Mouse (Mus musculus) myocyte (in vitro differentiated cells): ENCODE measurements at regions not wholly inside any gene's neighbourhood (a gene's known extent, or its start where the extent isn't known, plus 50 kb on each side); places are given as distances from the start of the nearest gene placed in this dataset.

Source experiments
- H3K27me3 ChIP-seq: one replicate; pipeline ENCODE4 v1.6.1; 2011; ENCODE audit not compliant: control insufficient read depth, insufficient read depth, insufficient read length
- H3K36me3 ChIP-seq: one replicate; pipeline ENCODE4 v1.6.1; 2011; ENCODE audit not compliant: control insufficient read depth, insufficient read depth
- H3K4me2 ChIP-seq: one replicate; pipeline ENCODE4 v1.6.1; 2011; ENCODE audit warnings: low read depth, control low read depth
- H3K4me3 ChIP-seq: one replicate; pipeline ENCODE4 v1.5.1; 2011; ENCODE audit warnings: mild to moderate bottlenecking, control low read depth, moderate library complexity
- H3K79me2 ChIP-seq: one replicate; pipeline ENCODE4 v1.6.1; 2011; ENCODE audit not compliant: control insufficient read depth, insufficient read depth
- H3ac ChIP-seq: one replicate; pipeline ENCODE4 v1.6.1; 2011; ENCODE audit not compliant: control insufficient read depth, insufficient read length
- CEBPB ChIP-seq: IDR thresholded peaks from 2 replicates; pipeline ENCODE4 v1.6.1; 2011; ENCODE audit warnings: mild to moderate bottlenecking, moderate library complexity; ENCODE audit not compliant: poor library complexity, insufficient read depth, severe bottlenecking
- E2F4 ChIP-seq: IDR thresholded peaks from one replicate; pipeline ENCODE4 v1.6.1; 2011; ENCODE audit warnings: mild to moderate bottlenecking, control low read depth, moderate library complexity; ENCODE audit not compliant: insufficient read depth
- MAX ChIP-seq: IDR thresholded peaks from one replicate; pipeline ENCODE4 v1.6.1; 2011; ENCODE audit warnings: low read depth, mild to moderate bottlenecking, control low read depth
- MYOD1 ChIP-seq, 3 experiments: IDR thresholded peaks; one replicate each; pipeline ENCODE4 v1.6.1; 2011; ENCODE audit warnings: control low read depth in 2 of 3, low read depth in 2 of 3, mild to moderate bottlenecking in 2 of 3, moderate library complexity in 1 of 3; ENCODE audit not compliant: insufficient read length in 2 of 3, control insufficient read depth in 1 of 3
- MYOG ChIP-seq, 3 experiments: IDR thresholded peaks; one replicate each; pipeline ENCODE4 v1.6.1; 2011; ENCODE audit warnings: control low read depth in 2 of 3, low read depth in 2 of 3, mild to moderate bottlenecking in 2 of 3; ENCODE audit not compliant: insufficient read length in 2 of 3, control insufficient read depth in 1 of 3, insufficient read depth in 1 of 3
- POLR2A ChIP-seq: IDR thresholded peaks from one replicate; pipeline ENCODE4 v1.6.1; 2011; ENCODE audit warnings: low read depth, mild to moderate bottlenecking, control low read depth, moderate library complexity; ENCODE audit not compliant: insufficient read length
- POLR2AphosphoS2 ChIP-seq: IDR thresholded peaks from one replicate; pipeline ENCODE4 v1.6.1; 2011; ENCODE audit warnings: low read depth, control low read depth; ENCODE audit not compliant: insufficient read length
- REST ChIP-seq: IDR thresholded peaks from one replicate; pipeline ENCODE4 v1.6.1; 2011; ENCODE audit warnings: mild to moderate bottlenecking, control low read depth, moderate library complexity; ENCODE audit not compliant: insufficient read depth, insufficient read length
- SRF ChIP-seq: IDR thresholded peaks from one replicate; pipeline ENCODE4 v1.6.1; 2011; ENCODE audit warnings: low read depth; ENCODE audit not compliant: control insufficient read depth, insufficient read length
- TCF12 ChIP-seq: IDR thresholded peaks from one replicate; pipeline ENCODE4 v1.6.1; 2011; ENCODE audit warnings: mild to moderate bottlenecking, control low read depth; ENCODE audit not compliant: poor library complexity, insufficient read depth, severe bottlenecking
- TCF3 ChIP-seq: IDR thresholded peaks from one replicate; pipeline ENCODE4 v1.6.1; 2011; ENCODE audit warnings: low read depth, control low read depth; ENCODE audit not compliant: insufficient read length
- USF1 ChIP-seq: IDR thresholded peaks from one replicate; pipeline ENCODE4 v1.6.1; 2011; ENCODE audit warnings: low read depth, mild to moderate bottlenecking, control low read depth, moderate library complexity

DNA sequence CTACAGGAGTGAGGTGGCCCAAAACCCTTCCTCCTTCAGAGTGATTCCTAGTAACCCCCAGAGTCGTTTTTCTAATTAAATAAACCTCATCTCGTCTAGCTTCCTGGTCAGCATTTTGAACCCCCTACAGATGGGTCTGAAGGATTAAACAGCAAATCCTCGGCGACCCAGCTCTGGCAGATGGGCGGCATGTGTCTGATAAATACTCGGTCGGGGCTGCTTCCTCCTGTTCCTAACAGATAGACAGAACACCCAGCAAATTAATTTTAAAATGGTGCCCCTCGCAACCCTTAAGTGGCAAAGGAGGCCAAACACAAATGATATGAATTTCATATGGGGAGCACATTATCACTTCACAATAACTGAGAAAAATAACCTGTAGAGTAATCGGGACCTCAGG, 93.2 kb downstream of the Otx2 start:
- Histone ChIP-seq H3K36me3 (no peaks in the 10 kb centered on the region), H3K79me2 (no peaks in the 10 kb centered on the region), H3K4me3 (no peak overlapping the region), H3K27me3 (no peaks in the 10 kb centered on the region), H3ac (no peak overlapping the region), H3K4me2 (no peak overlapping the region)
- TF ChIP-seq POLR2AphosphoS2 (no peak), MAX (no peak), USF1 (no peak), MYOD1 (IDR thresholded peaks at IDR 0.05; ENCODE audit: control insufficient read depth in 1 of 3, insufficient read length in 2 of 3, low read depth in 2 of 3) (no peak), TCF12 (no peak), E2F4 (no peak), CEBPB (no peak), REST (no peak), SRF (no peak), TCF3 (no peak), POLR2A (no peak), MYOG (IDR thresholded peaks at IDR 0.05; ENCODE audit: control insufficient read depth in 1 of 3, insufficient read depth in 1 of 3, insufficient read length in 2 of 3, low read depth in 2 of 3) (no peak)

DNA sequence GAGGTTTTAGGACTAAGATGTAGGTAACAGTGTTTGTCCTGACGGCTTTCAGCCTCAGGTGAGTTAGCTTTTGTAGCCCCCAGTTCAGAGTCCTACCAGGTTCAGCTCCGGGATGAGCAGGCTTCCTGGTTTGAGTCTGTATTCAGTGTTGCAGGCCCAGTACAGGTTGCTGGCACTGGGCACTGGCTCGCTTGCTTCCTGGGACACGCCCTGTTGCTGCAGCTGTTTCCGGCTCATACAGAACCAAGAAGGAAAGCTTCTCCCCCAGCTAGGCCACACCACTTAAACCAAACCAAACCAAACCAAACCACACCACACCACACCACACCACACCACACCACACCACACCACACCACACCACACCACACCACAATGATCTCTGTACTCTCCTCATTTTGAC, 93.6 kb downstream of the Otx2 start:
- Histone ChIP-seq H3ac (no peak overlapping the region), H3K4me3 (no peak overlapping the region), H3K4me2 (no peak overlapping the region), H3K36me3 (no peaks in the 10 kb centered on the region), H3K27me3 (no peaks in the 10 kb centered on the region), H3K79me2 (no peaks in the 10 kb centered on the region)
- TF ChIP-seq POLR2A (no peak), E2F4 (no peak), MYOG (IDR thresholded peaks at IDR 0.05; ENCODE audit: control insufficient read depth in 1 of 3, insufficient read depth in 1 of 3, insufficient read length in 2 of 3, low read depth in 2 of 3) (peak in 1 of 3 experiments; percentile 40), MYOD1 (IDR thresholded peaks at IDR 0.05; ENCODE audit: control insufficient read depth in 1 of 3, insufficient read length in 2 of 3, low read depth in 2 of 3) (peak in 1 of 3 experiments; percentile 4)
